Mouse (Mus musculus) urinary bladder, postnatal 36 days (tissue): ENCODE measurements around the gene Tead2.
"Not testable (repeated sequence)": the region's sequence is repeated elsewhere in the genome, so short reads cannot be mapped to it uniquely, and the experiment has no call there.

ENCODE experiments used
- DNase-seq, 2 experiments: peaks; one replicate each; pipeline ENCODE4 v3.0.0; 2022; ENCODE audit warnings: low spot score in 2 of 2, mixed read lengths in 1 of 2

Tead2 gene

DNA sequence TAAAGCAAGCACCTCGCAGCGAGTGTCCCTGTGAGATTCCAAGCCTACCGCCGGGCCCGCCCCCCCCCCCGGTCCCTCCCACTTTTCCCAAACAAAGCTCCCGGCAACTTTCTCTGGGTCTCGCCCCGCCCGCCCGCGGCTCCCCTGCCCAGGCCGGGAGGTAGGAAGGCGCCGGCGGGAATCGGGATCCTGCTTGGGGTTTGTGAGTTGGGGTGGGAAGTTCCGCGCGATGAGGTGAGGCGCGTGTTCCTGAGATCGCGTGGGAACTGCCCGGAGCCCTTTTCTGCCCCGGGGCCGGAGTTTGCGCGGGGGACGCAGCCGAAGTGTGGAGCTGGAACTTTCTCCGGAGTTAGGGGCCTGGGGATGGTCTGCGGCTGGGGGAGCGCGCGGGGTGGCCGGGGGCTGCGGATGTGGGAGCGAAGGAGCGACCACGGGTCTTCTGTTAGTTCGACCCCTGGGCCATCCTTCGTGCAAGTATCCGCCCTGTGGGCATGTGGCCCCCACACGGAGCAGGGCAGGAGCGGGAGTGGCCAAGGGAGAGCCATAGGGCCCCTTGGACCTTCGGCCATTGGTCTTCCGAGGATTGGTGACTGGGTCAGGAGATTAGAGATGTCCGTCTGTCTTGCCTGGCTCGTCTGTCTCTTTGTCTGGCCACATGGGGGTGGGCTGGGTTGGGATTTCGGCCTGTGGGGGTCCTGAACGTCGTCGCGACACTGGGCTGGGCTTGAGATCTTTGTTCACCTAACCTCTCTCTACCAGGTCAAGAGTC is at the start of gene Tead2:
Gene Tead2 (plus strand): TSS at position 81 of the 769 bp plus-strand sequence.
- DNase-seq, result peak in 1 of 2 experiments; percentile 38

DNA sequence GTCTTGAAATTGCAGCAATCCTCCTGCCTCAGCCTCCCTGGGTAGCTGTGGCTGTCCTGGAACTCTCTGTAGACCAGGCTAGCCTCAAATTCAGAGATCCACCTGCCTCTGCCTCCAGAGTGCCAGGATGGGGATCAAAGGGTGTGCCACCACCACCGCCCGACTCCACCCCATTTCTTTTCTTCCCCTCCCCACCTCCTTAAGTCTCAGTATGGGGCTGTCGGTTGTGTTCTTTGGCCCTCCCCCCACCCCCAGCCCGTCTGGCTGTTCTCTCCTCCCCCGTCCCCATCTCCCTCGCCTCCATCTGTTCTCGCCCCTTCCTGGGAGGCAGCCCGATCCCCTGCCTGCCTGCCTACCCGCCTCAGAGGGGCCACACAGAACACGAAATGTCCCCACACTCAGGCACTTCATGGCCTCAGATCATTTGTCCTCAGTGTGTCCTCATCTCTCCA is 48.6 kb upstream of the Tead2 start:
- no peak for DNase-seq

DNA sequence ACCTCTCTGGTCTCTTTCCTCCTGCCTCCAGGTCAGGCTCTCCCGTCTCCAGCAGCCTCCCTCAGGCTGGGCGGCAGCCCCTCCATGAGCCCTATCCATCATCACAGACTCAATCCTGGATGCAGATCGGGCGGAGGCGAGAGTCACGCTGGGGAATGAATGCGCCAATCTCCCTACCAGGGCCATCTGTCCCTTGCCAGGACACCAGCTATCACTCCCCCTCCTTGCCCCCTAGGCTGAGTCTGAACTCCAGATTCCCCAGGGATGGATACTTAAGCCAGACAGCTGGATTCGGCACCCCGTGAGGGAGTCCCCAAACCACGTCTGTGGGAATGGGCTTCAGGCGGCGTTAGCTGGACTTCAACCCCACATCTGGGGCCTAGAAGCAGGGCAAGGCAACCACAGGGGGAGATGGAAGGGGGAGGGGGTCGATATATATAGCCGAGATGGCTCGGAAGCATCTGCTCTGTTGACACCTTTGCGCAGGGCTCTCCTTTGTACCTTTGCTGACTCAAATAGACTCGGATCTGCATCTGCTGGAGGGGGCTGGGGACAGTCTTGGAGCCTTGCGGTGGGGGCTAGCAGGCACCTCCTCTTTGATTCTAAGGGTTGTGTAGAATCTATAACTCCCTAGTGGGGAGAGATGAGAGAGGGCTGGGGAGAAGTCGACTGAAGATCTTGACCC is 47.6 kb upstream of the Tead2 start:
- no peak for DNase-seq

DNA sequence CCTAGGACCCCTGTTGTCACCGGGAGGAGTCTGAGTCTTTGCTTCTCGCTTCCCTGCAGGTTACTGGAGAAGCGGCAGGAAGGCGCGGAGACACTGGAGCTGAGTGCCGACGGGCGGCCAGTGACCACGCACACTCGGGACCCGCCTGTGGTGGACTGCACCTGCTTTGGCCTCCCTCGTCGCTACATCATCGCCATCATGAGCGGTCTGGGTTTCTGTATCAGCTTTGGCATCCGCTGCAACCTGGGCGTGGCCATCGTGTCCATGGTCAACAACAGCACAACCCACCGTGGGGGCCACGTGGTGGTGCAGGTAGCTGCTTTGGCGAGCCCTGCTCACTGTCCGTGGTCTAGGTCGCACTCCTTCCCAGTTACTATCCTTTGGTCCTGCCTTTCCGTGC is 46.9 kb upstream of the Tead2 start:
- no peak for DNase-seq

GRCm38 (mm10) chr7:45169495-45169894 is 46.1 kb upstream of the Tead2 start:
- DNase-seq, result no peak

DNA sequence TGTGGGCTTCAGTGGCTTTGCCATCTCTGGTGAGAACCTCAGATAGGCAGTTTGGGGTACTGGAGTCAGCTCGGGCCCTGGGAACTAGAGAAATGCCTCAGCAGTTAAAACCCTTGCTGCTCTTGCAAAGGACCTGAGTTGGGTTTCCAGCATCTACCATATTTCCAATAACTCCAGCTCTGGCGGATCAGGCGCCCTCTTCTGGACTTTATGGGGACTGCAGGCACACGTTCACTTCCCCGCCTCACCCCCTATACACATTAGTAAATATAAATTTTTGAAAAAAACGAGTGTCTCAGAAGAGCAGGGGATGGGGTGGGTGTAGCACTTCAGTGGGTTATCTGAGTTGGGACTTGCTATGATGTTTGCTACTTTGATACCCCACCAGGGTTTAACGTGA is 42.6 kb upstream of the Tead2 start:
- no peak for DNase-seq

DNA sequence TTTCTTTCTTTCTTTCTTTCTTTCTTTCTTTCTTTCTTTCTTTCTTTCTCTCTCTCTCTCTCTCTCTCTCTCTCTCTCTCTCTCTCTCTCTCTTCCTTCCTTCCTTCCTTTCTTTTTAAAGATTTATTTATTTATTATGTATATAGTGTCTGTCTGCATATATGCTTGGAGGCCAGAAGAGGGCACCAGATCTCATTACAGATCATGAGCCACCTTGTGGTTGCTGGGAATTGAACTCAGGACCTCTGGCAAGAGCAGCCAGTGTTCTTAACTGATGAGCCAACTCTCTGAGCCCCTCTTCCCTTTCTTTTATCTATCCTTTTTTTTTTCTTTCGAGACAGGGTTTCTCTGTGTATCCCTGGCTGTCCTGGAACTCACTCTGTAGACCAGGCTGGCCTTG is 41.8 kb upstream of the Tead2 start:
- not testable (repeated sequence) for DNase-seq

DNA sequence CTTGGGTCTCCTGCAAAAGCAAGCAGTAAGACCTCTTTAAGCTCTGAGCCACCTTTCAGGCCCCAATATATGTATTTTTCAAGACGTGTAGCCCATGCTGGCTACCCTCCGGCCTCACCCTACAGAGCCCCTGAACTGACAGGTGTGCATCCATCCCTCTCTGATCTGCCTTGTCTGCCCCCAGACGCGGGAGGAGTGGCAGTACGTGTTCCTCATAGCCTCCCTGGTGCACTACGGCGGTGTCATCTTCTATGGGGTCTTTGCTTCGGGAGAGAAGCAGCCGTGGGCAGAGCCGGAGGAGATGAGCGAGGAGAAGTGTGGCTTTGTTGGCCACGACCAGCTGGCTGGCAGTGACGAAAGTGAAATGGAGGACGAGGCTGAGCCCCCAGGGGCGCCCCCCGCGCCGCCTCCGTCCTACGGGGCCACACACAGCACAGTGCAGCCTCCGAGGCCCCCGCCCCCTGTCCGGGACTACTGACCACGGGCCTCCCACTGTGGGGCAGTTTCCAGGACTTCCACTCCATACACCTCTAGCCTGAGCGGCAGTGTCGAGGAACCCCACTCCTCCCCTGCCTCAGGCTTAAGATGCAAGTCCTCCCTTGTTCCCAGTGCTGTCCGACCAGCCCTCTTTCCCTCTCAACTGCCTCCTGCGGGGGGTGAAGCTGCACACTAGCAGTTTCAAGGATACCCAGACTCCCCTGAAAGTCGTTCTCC is 40.8 kb upstream of the Tead2 start:
- no peak for DNase-seq

GRCm38 (mm10) chr7:45175398-45175797 is 40.2 kb upstream of the Tead2 start:
- no peak for DNase-seq

GRCm38 (mm10) chr7:45175929-45176328 is 39.6 kb upstream of the Tead2 start:
- no peak for DNase-seq

DNA sequence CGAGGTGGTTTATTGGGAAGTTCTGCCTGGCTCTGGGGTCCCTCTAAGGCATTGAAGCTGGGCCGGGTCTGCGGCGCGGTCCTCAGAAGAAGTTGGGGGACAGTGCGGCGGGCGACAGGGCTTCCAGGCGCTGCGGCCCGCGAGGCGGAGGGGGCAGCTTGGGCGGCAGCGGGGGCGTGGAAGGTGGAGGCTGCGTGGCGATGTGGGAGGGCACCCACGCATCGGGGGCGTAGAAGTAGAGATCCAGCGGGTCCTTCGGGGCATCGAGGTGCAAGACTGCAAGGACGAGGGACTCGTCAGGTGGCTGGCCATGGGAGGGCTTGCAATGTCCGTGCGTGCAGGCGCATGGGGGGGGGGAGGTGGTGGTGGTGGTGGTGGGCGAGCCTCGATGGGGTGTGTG is 39.2 kb upstream of the Tead2 start:
- no peak for DNase-seq

- DNase-seq, result no peak
Measured at GRCm38 (mm10) chr7:45178550-45178949, 37.0 kb upstream of the Tead2 start.

DNA sequence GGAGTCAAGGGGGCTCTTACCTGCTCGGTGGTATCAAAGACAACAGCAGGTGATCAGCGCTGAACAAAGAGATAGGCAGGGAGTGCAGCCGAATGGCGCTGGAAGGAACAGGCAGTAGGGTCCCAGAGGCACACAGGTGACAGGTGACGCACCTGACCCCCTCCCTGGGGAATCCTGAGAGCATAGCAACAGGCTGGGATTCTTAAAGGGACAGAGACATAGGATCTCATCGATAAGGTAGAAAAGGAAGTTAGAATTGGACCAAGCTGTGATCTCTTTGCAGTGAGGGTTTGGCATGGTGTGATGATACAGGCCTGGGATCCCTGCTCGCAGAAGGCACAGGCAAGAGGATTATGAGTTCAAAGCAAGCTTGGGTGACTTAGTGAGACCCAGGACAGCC is 36.1 kb upstream of the Tead2 start, which contains the start of gene Gfy:
Gene Gfy (minus strand): TSS at position 101 of the 400 bp plus-strand sequence.
- no peak for DNase-seq

DNA sequence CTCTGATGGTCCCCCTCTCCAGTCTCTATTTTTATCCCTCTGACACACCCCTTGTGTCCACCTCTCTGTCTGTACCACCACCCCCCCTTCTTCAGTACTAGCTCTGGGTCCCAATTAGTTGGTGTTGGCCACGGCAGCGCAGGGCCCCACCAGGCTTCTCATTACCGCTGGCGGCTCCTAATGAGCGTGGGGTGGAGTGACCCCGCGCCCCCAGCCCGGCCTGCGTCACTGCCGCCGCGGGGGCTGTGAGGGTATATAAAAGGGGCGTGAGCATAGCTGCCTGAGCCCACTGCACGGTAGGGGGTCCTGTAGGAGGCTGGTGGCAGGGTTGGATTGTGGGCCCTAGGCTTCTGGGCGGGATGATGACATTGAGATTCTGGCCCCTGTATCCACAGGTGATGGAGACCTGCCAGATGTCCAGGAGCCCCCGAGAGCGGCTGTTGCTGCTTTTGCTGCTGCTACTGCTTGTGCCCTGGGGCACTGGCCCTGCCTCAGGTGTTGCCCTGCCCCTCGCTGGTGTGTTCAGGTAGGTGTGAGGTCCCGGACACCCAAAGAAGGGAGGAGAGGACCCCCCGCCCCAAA is 34.6 kb upstream of the Tead2 start, which contains the start of gene Pth2:
Gene Pth2 (plus strand): TSS at position 100 of the 582 bp plus-strand sequence.
- no peak for DNase-seq

DNA sequence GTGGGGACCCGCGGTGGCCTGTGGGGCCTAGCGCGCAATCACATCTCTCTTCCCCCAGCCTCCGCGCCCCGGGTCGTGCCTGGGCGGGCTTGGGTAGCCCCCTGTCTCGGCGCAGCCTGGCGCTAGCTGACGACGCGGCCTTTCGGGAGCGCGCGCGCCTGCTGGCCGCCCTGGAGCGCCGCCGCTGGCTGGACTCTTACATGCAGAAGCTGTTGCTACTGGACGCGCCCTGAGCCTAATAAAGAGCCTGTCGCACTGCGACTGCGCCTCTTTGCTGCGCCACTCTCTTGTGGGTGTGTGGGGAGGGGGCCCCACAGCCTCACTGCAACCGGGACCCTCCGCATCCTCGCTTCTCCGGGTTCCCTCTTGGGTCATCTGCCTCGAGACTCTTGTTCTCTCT is 34.0 kb upstream of the Tead2 start:
- DNase-seq, result no peak

DNA sequence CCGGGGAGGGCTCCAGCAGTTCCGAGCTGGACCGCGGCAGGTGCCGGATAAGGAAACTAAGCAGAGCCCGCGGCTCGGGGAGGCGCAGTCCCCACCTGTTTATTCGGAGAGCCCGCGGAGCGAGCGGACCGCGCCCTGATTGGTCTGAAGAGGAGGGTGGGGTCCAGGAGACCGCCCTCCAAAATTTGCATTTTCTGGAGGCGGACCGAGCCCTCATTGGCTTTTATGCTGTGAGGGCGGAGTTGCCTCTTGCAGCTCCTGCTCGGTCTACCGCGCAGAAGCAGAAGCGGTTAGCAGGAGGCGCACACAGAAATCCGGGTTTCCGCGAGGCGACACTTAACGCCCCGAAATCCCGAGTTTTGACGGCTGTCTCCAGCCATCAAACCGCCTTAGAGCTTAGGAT is 33.4 kb upstream of the Tead2 start:
- DNase-seq, result peak; percentile 80 to 88

DNA sequence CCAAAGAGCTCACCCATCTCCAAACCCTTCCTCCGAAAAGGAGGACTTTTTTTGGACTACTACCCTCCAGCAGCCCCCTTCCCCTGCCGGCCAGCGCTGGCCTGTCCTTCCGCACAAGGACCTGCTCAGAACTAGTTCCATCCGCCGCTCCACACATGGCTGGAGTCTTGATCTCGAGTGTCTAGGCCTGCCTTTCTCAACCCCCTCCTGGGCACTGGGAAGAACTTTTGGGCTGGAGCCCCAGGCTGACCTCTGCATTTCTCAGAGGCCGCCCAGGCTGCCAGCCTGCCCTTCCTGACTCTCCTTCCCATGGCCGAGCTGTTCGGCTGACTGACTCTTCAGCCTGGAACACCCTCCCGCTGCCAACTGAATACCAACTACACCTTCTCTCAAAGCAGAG is 32.9 kb upstream of the Tead2 start:
- DNase-seq, result no peak

DNA sequence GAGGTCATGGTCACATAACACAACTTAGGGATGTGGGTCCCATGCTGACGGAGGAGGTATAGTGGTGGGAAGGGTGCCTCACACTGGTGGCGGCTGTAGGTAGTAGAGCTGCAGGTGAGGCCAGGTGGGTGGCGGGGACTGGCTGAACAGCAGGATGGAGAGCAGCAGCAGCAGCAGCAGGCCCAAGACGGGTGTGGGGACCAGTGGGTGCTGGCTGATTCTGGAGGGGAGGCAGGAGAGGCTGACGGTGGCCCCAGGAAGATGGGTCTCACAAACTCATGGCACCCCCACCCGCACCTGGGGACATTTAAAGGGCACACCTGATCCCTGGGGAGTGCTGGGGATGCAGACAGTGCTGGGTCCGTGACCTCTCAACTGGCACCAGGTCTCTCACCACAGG is 31.9 kb upstream of the Tead2 start:
- no peak for DNase-seq

- no peak for DNase-seq
Measured at GRCm38 (mm10) chr7:45185921-45186320, 29.6 kb upstream of the Tead2 start.

DNA sequence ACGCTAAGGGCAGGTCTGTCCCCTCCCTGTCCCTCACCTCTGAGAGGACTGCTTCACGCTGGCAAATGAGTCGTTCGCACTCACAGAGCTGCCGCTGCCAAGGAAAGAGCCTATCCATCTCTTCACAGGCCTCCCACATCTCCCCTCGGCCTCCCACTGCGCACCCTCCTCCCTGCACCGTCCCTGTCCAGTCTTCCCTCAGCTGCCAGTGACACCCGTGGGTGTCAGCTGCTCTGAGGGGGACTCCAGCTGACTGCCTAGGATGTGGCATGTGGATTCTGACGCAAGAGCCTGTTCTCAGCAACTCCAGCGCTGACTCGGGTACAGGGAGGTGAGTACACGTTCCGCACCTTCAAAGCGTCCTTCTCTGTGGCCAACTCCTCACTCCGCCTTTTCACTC is 26.0 kb upstream of the Tead2 start:
- DNase-seq, result no peak

DNA sequence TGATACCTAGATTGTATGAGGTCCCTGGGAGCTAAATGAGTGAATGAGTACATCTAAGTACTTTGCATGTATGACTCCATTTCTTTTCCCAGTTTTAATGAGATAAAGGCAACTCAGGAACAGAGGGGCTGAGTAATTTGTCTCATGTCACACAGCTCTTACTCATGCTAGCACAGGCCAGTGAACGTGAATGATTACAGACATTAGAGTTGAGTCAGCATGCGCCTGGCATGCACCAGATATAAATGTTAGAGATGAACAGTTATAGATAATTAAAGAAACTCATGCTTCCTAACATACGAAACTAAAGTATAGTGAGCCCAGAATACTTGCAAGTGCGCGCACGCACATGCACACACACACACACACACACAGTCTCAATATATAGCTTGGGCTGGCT is 25.4 kb upstream of the Tead2 start:
- DNase-seq, result no peak

- DNase-seq, result no peak
Measured at GRCm38 (mm10) chr7:45191161-45191560, 24.4 kb upstream of the Tead2 start.
